Mouse (Mus musculus): ENCODE measurements at regions not wholly inside any gene's neighbourhood (a gene's known extent, or its start where the extent isn't known, plus 50 kb on each side); places are given as distances from the start of the nearest gene placed in this dataset.
A peak's percentile ranks its signal among the peaks of the same experiment; 100 is the strongest.

DNA sequence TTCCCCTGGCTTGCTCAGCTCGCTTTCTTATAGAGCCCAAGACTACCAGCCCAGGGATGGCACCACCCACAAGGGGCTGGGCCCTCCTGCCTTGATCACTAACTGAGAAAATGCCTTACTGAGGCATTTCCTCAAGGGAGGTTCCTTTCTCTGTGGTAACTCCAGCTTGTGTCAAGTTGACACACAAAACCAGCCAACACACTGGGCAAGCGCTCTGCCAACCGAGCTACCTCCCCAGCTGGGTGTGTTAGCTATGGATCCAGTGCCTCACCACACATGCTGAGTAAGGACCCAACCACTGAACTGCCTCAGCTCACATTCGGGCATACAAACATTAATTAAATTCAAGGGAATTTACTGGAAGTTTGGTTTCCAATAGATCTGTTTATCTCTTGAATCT, 88.2 kb upstream of the Ppp1r12a start:
- H3ac ChIP-seq (ENCODE audit: control insufficient read depth, insufficient read length, low read depth), result no peak overlapping the region
- no peaks in the 10 kb centered on the region for H3K36me3 ChIP-seq (ENCODE audit: control insufficient read depth, insufficient read depth)
- H3K4me3 ChIP-seq (ENCODE audit: insufficient read depth, poor library complexity, severe bottlenecking), result no peak overlapping the region
- no peaks in the 10 kb centered on the region for H3K27me3 ChIP-seq (ENCODE audit: control insufficient read depth, insufficient read depth, insufficient read length)
- TF ChIP-seq CTCF (IDR thresholded peaks at IDR 0.05; ENCODE audit: control insufficient read depth, insufficient read depth, insufficient read length) (no peak), MYOG (IDR thresholded peaks at IDR 0.05; ENCODE audit: control insufficient read depth, extremely low read depth, insufficient read length) (no peak), MAX (IDR thresholded peaks at IDR 0.05) (no peak), MYOD1 (IDR thresholded peaks at IDR 0.05; ENCODE audit: control insufficient read depth, insufficient read length, low read depth) (no peak), USF1 (IDR thresholded peaks at IDR 0.05; ENCODE audit: low read depth) (no peak)
- H3K79me2 ChIP-seq (ENCODE audit: control insufficient read depth, insufficient read depth), result no peaks in the 10 kb centered on the region
- no peaks in the 10 kb centered on the region for H3K79me3 ChIP-seq (ENCODE audit: low read depth)

DNA sequence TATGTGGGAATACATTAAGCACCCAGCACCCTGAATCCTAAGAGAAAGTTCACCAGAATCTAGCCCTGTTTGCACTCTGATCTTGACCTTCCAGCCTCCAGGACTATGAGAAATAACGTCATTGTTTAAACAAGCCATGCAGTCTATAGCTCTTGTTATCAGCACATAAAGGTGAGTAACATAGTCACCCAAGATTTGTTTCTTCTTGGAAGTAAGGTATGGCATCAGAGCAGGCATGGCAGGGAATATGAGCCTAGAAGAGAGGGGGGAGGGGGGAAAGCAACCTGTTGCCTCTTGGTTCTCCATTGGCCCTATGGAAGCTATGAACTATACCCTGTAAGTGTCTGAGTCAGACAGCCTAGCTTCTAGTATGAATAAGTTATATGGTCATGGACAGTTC, 89.8 kb upstream of the Ppp1r12a start:
- H3ac ChIP-seq (ENCODE audit: control insufficient read depth, insufficient read length, low read depth), result no peak overlapping the region
- no peak overlapping the region for H3K4me3 ChIP-seq (ENCODE audit: insufficient read depth, poor library complexity, severe bottlenecking)
- no peaks in the 10 kb centered on the region for H3K79me3 ChIP-seq (ENCODE audit: low read depth)
- no peak for TF ChIP-seq USF1 (IDR thresholded peaks at IDR 0.05; ENCODE audit: low read depth)
- TF ChIP-seq MYOG (IDR thresholded peaks at IDR 0.05; ENCODE audit: control insufficient read depth, extremely low read depth, insufficient read length), result no peak
- TF ChIP-seq CTCF (IDR thresholded peaks at IDR 0.05; ENCODE audit: control insufficient read depth, insufficient read depth, insufficient read length), result no peak
- TF ChIP-seq FOSL1 (IDR thresholded peaks at IDR 0.05; ENCODE audit: insufficient read depth, low read length, poor library complexity, severe bottlenecking), result no peak
- TF ChIP-seq MYOD1 (IDR thresholded peaks at IDR 0.05; ENCODE audit: control insufficient read depth, insufficient read length, low read depth), result no peak
- no peak for TF ChIP-seq MAX (IDR thresholded peaks at IDR 0.05)
- no peak for TF ChIP-seq CEBPB (IDR thresholded peaks at IDR 0.05; ENCODE audit: low read depth)
- H3K36me3 ChIP-seq (ENCODE audit: control insufficient read depth, insufficient read depth), result no peaks in the 10 kb centered on the region
- H3K27me3 ChIP-seq (ENCODE audit: control insufficient read depth, insufficient read depth, insufficient read length), result no peaks in the 10 kb centered on the region
- no peaks in the 10 kb centered on the region for H3K79me2 ChIP-seq (ENCODE audit: control insufficient read depth, insufficient read depth)

DNA sequence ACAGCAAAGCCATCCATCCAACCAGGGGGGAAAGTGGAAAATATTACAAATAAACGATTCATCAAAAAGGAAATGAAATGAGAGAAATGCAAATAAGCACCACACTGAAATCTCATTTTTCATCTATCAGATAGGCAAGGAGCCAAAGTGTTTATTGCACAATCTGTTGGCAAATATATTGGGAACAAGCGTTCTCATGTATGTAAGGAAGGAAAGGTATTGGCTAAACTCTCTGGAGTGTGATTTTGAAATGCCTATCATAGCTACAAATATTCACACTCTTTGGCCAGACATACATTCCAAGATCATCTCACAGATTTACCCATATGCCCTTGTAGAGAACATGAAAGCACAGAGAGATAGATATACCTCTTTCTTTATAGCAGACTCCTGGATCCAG, 90.6 kb upstream of the Ppp1r12a start:
- H3K36me3 ChIP-seq (ENCODE audit: control insufficient read depth, insufficient read depth), result no peaks in the 10 kb centered on the region
- H3K79me3 ChIP-seq (ENCODE audit: low read depth), result no peaks in the 10 kb centered on the region
- H3K79me2 ChIP-seq (ENCODE audit: control insufficient read depth, insufficient read depth), result no peaks in the 10 kb centered on the region
- H3ac ChIP-seq (ENCODE audit: control insufficient read depth, insufficient read length, low read depth), result no peak overlapping the region
- TF ChIP-seq CEBPB (IDR thresholded peaks at IDR 0.05; ENCODE audit: low read depth) (peak; percentile 30), CTCF (IDR thresholded peaks at IDR 0.05; ENCODE audit: control insufficient read depth, insufficient read depth, insufficient read length) (no peak)
- H3K4me3 ChIP-seq (ENCODE audit: insufficient read depth, poor library complexity, severe bottlenecking), result no peak overlapping the region
- no peaks in the 10 kb centered on the region for H3K27me3 ChIP-seq (ENCODE audit: control insufficient read depth, insufficient read depth, insufficient read length)

DNA sequence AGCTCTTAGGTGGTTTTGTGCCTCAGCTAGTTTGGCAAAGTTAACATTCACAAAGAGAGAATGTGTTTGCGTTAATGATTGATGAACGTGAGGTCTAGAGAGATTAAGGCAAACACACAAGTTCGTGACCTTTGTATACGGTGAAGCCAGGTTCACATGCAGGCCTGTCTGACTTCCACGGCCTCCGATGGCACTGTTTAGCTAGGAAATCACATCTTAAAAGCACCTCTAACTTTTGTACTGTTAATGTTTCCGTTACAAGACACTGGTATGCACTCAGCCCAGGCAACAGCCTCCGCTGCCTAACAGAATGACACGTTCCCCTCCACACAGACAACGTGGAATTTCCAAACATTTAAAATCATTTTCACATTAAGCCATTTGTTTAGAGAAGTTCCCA, 94.3 kb upstream of the Ppp1r12a start:
- Histone ChIP-seq H3K4me3 (ENCODE audit: insufficient read depth, poor library complexity, severe bottlenecking) (no peak overlapping the region), H3K27me3 (ENCODE audit: control insufficient read depth, insufficient read depth, insufficient read length) (no peaks in the 10 kb centered on the region)
- TF ChIP-seq MYOG (IDR thresholded peaks at IDR 0.05; ENCODE audit: control insufficient read depth, extremely low read depth, insufficient read length) (no peak), USF1 (IDR thresholded peaks at IDR 0.05; ENCODE audit: low read depth) (no peak), CTCF (IDR thresholded peaks at IDR 0.05; ENCODE audit: control insufficient read depth, insufficient read depth, insufficient read length) (no peak), MYOD1 (IDR thresholded peaks at IDR 0.05; ENCODE audit: control insufficient read depth, insufficient read length, low read depth) (no peak), MAX (IDR thresholded peaks at IDR 0.05) (no peak), CEBPB (IDR thresholded peaks at IDR 0.05; ENCODE audit: low read depth) (no peak), FOSL1 (IDR thresholded peaks at IDR 0.05; ENCODE audit: insufficient read depth, low read length, poor library complexity, severe bottlenecking) (no peak)

DNA sequence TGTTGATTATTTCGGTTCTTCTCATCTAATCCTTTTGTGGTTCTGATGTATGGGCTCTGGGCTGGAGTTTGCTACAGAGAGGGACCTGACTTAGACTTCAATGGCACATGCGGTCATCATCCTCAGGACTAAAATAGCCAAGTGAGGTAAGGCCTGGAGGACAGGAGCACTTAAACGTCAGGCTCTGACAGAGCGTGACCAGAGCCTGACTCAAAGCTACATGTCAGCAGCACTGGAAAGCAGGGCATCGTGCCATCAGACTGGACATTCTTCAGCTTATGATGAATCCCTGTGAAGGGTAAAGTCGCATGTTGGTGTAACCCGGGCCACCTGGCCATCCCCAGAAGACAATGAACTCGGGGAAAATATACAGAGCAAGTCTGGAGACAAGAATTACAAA, 95.8 kb upstream of the Ppp1r12a start:
- Histone ChIP-seq H3K79me3 (ENCODE audit: low read depth) (no peaks in the 10 kb centered on the region), H3K27me3 (ENCODE audit: control insufficient read depth, insufficient read depth, insufficient read length) (no peaks in the 10 kb centered on the region), H3ac (ENCODE audit: control insufficient read depth, insufficient read length, low read depth) (no peak overlapping the region), H3K36me3 (ENCODE audit: control insufficient read depth, insufficient read depth) (no peaks in the 10 kb centered on the region), H3K4me3 (ENCODE audit: insufficient read depth, poor library complexity, severe bottlenecking) (no peak overlapping the region), H3K79me2 (ENCODE audit: control insufficient read depth, insufficient read depth) (no peaks in the 10 kb centered on the region)
- TF ChIP-seq CTCF (IDR thresholded peaks at IDR 0.05; ENCODE audit: control insufficient read depth, insufficient read depth, insufficient read length) (no peak), CEBPB (IDR thresholded peaks at IDR 0.05; ENCODE audit: low read depth) (no peak), FOSL1 (IDR thresholded peaks at IDR 0.05; ENCODE audit: insufficient read depth, low read length, poor library complexity, severe bottlenecking) (no peak), USF1 (IDR thresholded peaks at IDR 0.05; ENCODE audit: low read depth) (no peak), MYOD1 (IDR thresholded peaks at IDR 0.05; ENCODE audit: control insufficient read depth, insufficient read length, low read depth) (no peak), MAX (IDR thresholded peaks at IDR 0.05) (no peak), MYOG (IDR thresholded peaks at IDR 0.05; ENCODE audit: control insufficient read depth, extremely low read depth, insufficient read length) (no peak)

More for the DNA sequence above, 94.3 kb upstream of the Ppp1r12a start:
- Histone ChIP-seq H3ac (ENCODE audit: control insufficient read depth, insufficient read length, low read depth) (no peak overlapping the region), H3K79me2 (ENCODE audit: control insufficient read depth, insufficient read depth) (no peaks in the 10 kb centered on the region), H3K36me3 (ENCODE audit: control insufficient read depth, insufficient read depth) (no peaks in the 10 kb centered on the region), H3K79me3 (ENCODE audit: low read depth) (no peaks in the 10 kb centered on the region)

DNA sequence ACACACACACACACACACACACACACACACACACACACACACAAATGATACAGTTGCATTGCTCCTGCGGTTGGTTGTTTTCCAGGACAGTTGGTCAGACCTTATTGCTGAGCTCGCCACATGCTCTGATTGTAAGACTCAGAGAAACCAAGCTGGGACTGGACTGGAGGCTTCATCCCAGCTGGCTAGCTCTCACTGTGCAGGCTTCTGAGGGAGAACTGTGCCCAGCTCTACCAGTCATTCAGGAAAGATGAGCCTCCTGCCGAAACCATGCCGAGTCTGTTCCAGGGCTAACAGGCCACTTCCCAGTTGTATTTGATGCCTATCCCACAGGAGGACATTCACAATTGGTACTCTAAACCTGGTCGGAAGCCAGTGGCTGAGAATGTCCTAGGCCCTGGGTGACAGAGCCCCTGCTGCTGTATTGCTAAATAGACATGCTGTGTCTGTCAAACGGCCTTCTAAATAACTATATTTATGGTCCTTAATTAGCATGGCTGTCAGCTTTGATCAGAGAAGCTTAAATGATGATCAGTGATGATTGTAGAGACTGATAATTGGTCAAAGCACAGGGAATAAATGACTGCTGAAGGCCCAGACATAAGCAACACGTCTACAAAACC, 100.1 kb upstream of the Ppp1r12a start:
- Histone ChIP-seq H3K79me3 (ENCODE audit: low read depth) (no peaks in the 10 kb centered on the region), H3K4me3 (ENCODE audit: insufficient read depth, poor library complexity, severe bottlenecking) (no peak overlapping the region), H3ac (ENCODE audit: control insufficient read depth, insufficient read length, low read depth) (no peak overlapping the region), H3K36me3 (ENCODE audit: control insufficient read depth, insufficient read depth) (no peaks in the 10 kb centered on the region), H3K27me3 (ENCODE audit: control insufficient read depth, insufficient read depth, insufficient read length) (no peaks in the 10 kb centered on the region), H3K79me2 (ENCODE audit: control insufficient read depth, insufficient read depth) (no peaks in the 10 kb centered on the region)
- TF ChIP-seq MYOD1 (IDR thresholded peaks at IDR 0.05; ENCODE audit: control insufficient read depth, insufficient read length, low read depth) (no peak), FOSL1 (IDR thresholded peaks at IDR 0.05; ENCODE audit: insufficient read depth, low read length, poor library complexity, severe bottlenecking) (no peak), CTCF (IDR thresholded peaks at IDR 0.05; ENCODE audit: control insufficient read depth, insufficient read depth, insufficient read length) (no peak), MYOG (IDR thresholded peaks at IDR 0.05; ENCODE audit: control insufficient read depth, extremely low read depth, insufficient read length) (no peak), MAX (IDR thresholded peaks at IDR 0.05) (no peak), USF1 (IDR thresholded peaks at IDR 0.05; ENCODE audit: low read depth) (no peak), CEBPB (IDR thresholded peaks at IDR 0.05; ENCODE audit: low read depth) (no peak)

All from C2C12 (cell line).